Mouse (Mus musculus): ENCODE data around the gene Lonp2.
A peak's percentile ranks its signal among the peaks of the same experiment; 100 is the strongest.

Lonp2 gene

GRCm38 (mm10) chr8:86624915-86625314, 1.1 kb downstream of the Lonp2 start:
- DNase-seq (ENCODE audit: low spot score in 2 of 2) = no peak

GRCm38 (mm10) chr8:86630212-86630611, 6.4 kb downstream of the Lonp2 start:
- DNase-seq (ENCODE audit: low spot score in 2 of 2) = no peak

GRCm38 (mm10) chr8:86631395-86631794, 7.6 kb downstream of the Lonp2 start:
- no peak for DNase-seq (ENCODE audit: low spot score in 2 of 2)

- no peak for DNase-seq (ENCODE audit: low spot score in 2 of 2)
These were observed 14.0 kb downstream of the Lonp2 start for GRCm38 (mm10) chr8:86637826-86638225.

- DNase-seq (ENCODE audit: low spot score in 2 of 2) = no peak
These were observed 15.1 kb downstream of the Lonp2 start for GRCm38 (mm10) chr8:86638981-86639380.

GRCm38 (mm10) chr8:86642682-86643081, 18.8 kb downstream of the Lonp2 start:
- DNase-seq (ENCODE audit: low spot score in 2 of 2) = no peak

- no peak for DNase-seq (ENCODE audit: low spot score in 2 of 2)
These were observed 20.8 kb downstream of the Lonp2 start for GRCm38 (mm10) chr8:86644661-86645060.

- no peak for DNase-seq (ENCODE audit: low spot score in 2 of 2)
These were observed 23.9 kb downstream of the Lonp2 start for GRCm38 (mm10) chr8:86647771-86648170.

GRCm38 (mm10) chr8:86651416-86651815, 27.6 kb downstream of the Lonp2 start:
- DNase-seq (ENCODE audit: low spot score in 2 of 2) = peak; percentile 84 to 85

GRCm38 (mm10) chr8:86652546-86652945, 28.7 kb downstream of the Lonp2 start:
- no peak for DNase-seq (ENCODE audit: low spot score in 2 of 2)

- DNase-seq (ENCODE audit: low spot score in 2 of 2) = no peak
These were observed 30.7 kb downstream of the Lonp2 start for GRCm38 (mm10) chr8:86654578-86654977.

- DNase-seq (ENCODE audit: low spot score in 2 of 2) = no peak
These were observed 44.9 kb downstream of the Lonp2 start for GRCm38 (mm10) chr8:86668750-86669149.

GRCm38 (mm10) chr8:86669259-86669658, 45.4 kb downstream of the Lonp2 start:
- no peak for DNase-seq (ENCODE audit: low spot score in 2 of 2)

- no peak for DNase-seq (ENCODE audit: low spot score in 2 of 2)
These were observed 62.8 kb downstream of the Lonp2 start for GRCm38 (mm10) chr8:86686629-86687028.

- DNase-seq (ENCODE audit: low spot score in 2 of 2) = no peak
These were observed 68.3 kb downstream of the Lonp2 start for GRCm38 (mm10) chr8:86692107-86692506.

- DNase-seq (ENCODE audit: low spot score in 2 of 2) = no peak
These were observed 70.2 kb downstream of the Lonp2 start for GRCm38 (mm10) chr8:86694011-86694410.

- no peak for DNase-seq (ENCODE audit: low spot score in 2 of 2)
These were observed 71.9 kb downstream of the Lonp2 start for GRCm38 (mm10) chr8:86695703-86696102.

- DNase-seq (ENCODE audit: low spot score in 2 of 2) = no peak
These were observed 75.1 kb downstream of the Lonp2 start for GRCm38 (mm10) chr8:86698811-86699421.

- DNase-seq (ENCODE audit: low spot score in 2 of 2) = no peak
These were observed 75.6 kb downstream of the Lonp2 start for GRCm38 (mm10) chr8:86699471-86699870.

- no peak for DNase-seq (ENCODE audit: low spot score in 2 of 2)
These were observed 78.6 kb downstream of the Lonp2 start for GRCm38 (mm10) chr8:86702453-86702852.

- no peak for DNase-seq (ENCODE audit: low spot score in 2 of 2)
These were observed 81.5 kb downstream of the Lonp2 start for GRCm38 (mm10) chr8:86705317-86705716.

GRCm38 (mm10) chr8:86706756-86707155, 82.9 kb downstream of the Lonp2 start:
- no peak for DNase-seq (ENCODE audit: low spot score in 2 of 2)

GRCm38 (mm10) chr8:86707873-86708272, 84.0 kb downstream of the Lonp2 start:
- peak in 1 of 2 experiments; percentile 50 for DNase-seq (ENCODE audit: low spot score in 2 of 2)

GRCm38 (mm10) chr8:86712594-86712993, 88.8 kb downstream of the Lonp2 start:
- DNase-seq (ENCODE audit: low spot score in 2 of 2) = no peak

Data from left cerebral cortex, adult 9 months (tissue).